Mouse (Mus musculus): Measurements from ENCODE around the gene Exoc5.

Gene Exoc5

GRCm38 (mm10) chr14:49001655-49002054 lies 64.8 kb downstream of the Exoc5 start:
- DNase-seq: no peak

DNA sequence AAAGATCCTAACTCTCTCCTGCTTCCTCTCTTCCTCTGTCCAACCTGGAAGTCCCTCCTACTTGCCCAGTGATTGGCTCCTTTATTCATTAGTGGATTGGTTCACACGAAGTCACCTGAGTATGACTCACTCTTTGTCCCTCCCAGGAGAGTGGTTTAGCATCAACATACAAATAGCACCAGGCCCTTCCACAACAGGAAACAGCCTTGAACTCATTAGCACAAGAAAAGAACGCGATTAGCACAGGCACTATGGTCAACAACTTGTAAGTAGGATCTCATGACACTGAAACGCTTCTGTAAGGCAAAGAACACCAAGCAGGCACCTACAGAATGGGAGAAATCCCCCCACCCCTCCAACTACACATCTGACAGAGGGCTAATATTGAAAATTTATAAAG lies 67.7 kb downstream of the Exoc5 start:
- DNase-seq: no peak

- DNase-seq: no peak
These were observed 72.6 kb downstream of the Exoc5 start for GRCm38 (mm10) chr14:48993861-48994260.

GRCm38 (mm10) chr14:48992070-48992580 lies 74.3 kb downstream of the Exoc5 start:
- no peak for DNase-seq

GRCm38 (mm10) chr14:48991144-48991522 lies 75.3 kb downstream of the Exoc5 start:
- DNase-seq: no peak

GRCm38 (mm10) chr14:48990471-48991143 lies 75.8 kb downstream of the Exoc5 start:
- DNase-seq: peak; percentile 46 to 64

DNA sequence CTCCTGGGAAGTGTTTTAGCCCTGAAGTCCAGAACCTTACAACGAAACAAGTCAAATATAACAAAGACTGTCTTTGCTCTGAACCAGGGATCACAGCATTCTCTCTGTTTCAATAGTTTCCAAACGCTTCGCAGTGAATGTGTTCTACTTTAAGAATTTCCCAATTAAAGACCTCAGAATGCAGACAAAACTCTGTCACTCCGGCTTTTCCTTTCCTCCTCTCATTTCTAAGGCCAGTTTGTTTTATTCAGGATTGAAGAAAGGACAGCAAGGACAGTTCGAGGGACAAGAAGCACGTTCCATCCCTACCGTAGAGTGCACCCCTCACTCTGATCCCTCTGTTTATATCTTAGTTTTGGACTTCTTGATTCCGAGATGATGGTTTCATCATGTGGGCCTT lies 76.6 kb downstream of the Exoc5 start:
- DNase-seq: no peak

DNA sequence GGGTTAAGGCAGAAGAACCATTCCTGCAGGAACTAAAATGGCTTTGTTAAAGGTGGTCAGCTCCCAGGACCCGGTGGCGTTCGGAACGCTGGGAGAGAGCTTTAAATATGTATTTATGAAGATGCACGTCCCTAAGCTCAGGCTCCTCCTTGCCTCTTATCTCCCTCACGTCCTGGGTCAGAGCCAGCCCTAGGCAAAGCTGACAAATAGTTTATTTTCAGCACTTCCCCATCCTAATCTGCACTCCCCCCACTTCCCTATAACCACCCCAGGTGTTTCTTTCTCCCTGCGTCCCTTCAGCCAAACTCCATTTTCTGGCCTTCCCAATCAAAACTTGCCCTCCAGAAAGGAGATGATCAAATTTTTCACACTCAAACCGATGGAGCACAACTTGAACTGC lies 80.2 kb downstream of the Exoc5 start:
- DNase-seq: no peak

GRCm38 (mm10) chr14:48985673-48986072 lies 80.8 kb downstream of the Exoc5 start:
- DNase-seq: peak; percentile 2 to 50

- no peak for DNase-seq
These were observed 87.5 kb downstream of the Exoc5 start for GRCm38 (mm10) chr14:48978971-48979388.

GRCm38 (mm10) chr14:48971546-48971945 lies 94.9 kb downstream of the Exoc5 start:
- DNase-seq: no peak

- no peak for DNase-seq
These were observed 97.8 kb downstream of the Exoc5 start for GRCm38 (mm10) chr14:48968670-48969069.

All from kidney, postnatal 36 days (tissue).